ENCODE assay signal across 8 mouse cellular contexts in genomic region chr11:61652686-61653447, GRCm38 (mm10). TPM values are rescaled to one million over a fixed set of nuclear protein-coding genes. Genes with fewer than 3 reads are reported as not detected.
DNase-seq lines count a peak whose midpoint lies in the region; ATAC-seq and TF ChIP-seq lines count a peak whose summit lies in the region.

Grap (plus strand) TSS chr11:61653265.

- H3K4me3 ChIP-seq in forebrain, embryonic 10.5 days: peak within 1 kb of the TSS; percentile 25; the same call in 1 of the 2 replicates
- no peak within 1 kb of the TSS for H3K4me3 ChIP-seq in forebrain, embryonic 14.5 days (ENCODE audit: low read depth, low read length)
- H3K4me3 ChIP-seq in intestine, postnatal 0 days (ENCODE audit: low read depth, low read length): peak within 1 kb of the TSS; percentile 18; the same call in 1 of the 2 replicates
- peak within 1 kb of the TSS; percentile 49 for H3K4me3 ChIP-seq in lung, embryonic 16.5 days (ENCODE audit: low read length)
- no peak within 1 kb of the TSS for H3K4me3 ChIP-seq in forebrain, embryonic 13.5 days

- no peaks in the 10 kb centered on the region for H3K9me3 ChIP-seq in forebrain, embryonic 10.5 days
- no peaks in the 10 kb centered on the region for H3K9me3 ChIP-seq in forebrain, embryonic 14.5 days (replicated peaks; ENCODE audit: control insufficient read depth, low read length)
- H3K9me3 ChIP-seq in intestine, postnatal 0 days (ENCODE audit: control insufficient read depth): no peaks in the 10 kb centered on the region
- no peaks in the 10 kb centered on the region for H3K9me3 ChIP-seq in lung, embryonic 16.5 days (ENCODE audit: control insufficient read depth, low read length)
- no peaks in the 10 kb centered on the region for H3K9me3 ChIP-seq in forebrain, embryonic 13.5 days (replicated peaks)

- H3K27me3 ChIP-seq in forebrain, embryonic 10.5 days (ENCODE audit: poor library complexity, severe bottlenecking): no peaks in the 10 kb centered on the region
- H3K27me3 ChIP-seq in forebrain, embryonic 14.5 days (replicated peaks; ENCODE audit: control insufficient read depth, insufficient read depth, low read length): no peaks in the 10 kb centered on the region
- H3K27me3 ChIP-seq in intestine, postnatal 0 days (replicated peaks; ENCODE audit: control insufficient read depth, insufficient read depth, low read length): no peaks in the 10 kb centered on the region
- no peaks in the 10 kb centered on the region for H3K27me3 ChIP-seq in lung, embryonic 16.5 days (ENCODE audit: control insufficient read depth, insufficient read depth, low read depth, low read length)
- H3K27me3 ChIP-seq in forebrain, embryonic 13.5 days: no peaks in the 10 kb centered on the region

- H3K36me3 ChIP-seq in forebrain, embryonic 10.5 days (replicated peaks): no peaks in the 10 kb centered on the region
- H3K36me3 ChIP-seq in forebrain, embryonic 14.5 days (ENCODE audit: control insufficient read depth, insufficient read depth, low read length): no peaks in the 10 kb centered on the region
- H3K36me3 ChIP-seq in intestine, postnatal 0 days (ENCODE audit: control insufficient read depth, insufficient read depth): no peaks in the 10 kb centered on the region
- H3K36me3 ChIP-seq in lung, embryonic 16.5 days (ENCODE audit: control insufficient read depth, insufficient read depth, low read length): no peaks in the 10 kb centered on the region
- H3K36me3 ChIP-seq in forebrain, embryonic 13.5 days (ENCODE audit: poor library complexity, severe bottlenecking): no peaks in the 10 kb centered on the region

- peak within 1 kb of the TSS; percentile 62; the same call in 1 of the 2 replicates for H3K27ac ChIP-seq in forebrain, embryonic 10.5 days
- no peak within 1 kb of the TSS for H3K27ac ChIP-seq in forebrain, embryonic 14.5 days (ENCODE audit: low read depth, low read length)
- no peak within 1 kb of the TSS for H3K27ac ChIP-seq in intestine, postnatal 0 days (ENCODE audit: low read depth, low read length)
- peak within 1 kb of the TSS; percentile 44 for H3K27ac ChIP-seq in lung, embryonic 16.5 days (ENCODE audit: low read length)
- H3K27ac ChIP-seq in forebrain, embryonic 13.5 days: no peak within 1 kb of the TSS

- no peak for TF ChIP-seq CTCF in intestine, postnatal 0 days (IDR thresholded peaks at IDR 0.05; ENCODE audit: low read depth)

- DNase-seq in forebrain, embryonic 10.5 days (ENCODE audit: extremely low spot score, low spot score): no peak
- no peak for DNase-seq in forebrain, embryonic 14.5 days (ENCODE audit: low spot score)
- DNase-seq in gonadal fat pad, adult 2 months (ENCODE audit: low read depth): no peak
- DNase-seq in thymus, postnatal 14 days: peak; percentile 80
- DNase-seq in layer of hippocampus, adult 8-10 months (ENCODE audit: low spot score in 2 of 2): no peak

- WGBS in forebrain, embryonic 10.5 days: 77% methylated on average over 10 of the region's 10 CpGs
- WGBS in forebrain, embryonic 14.5 days: 78% methylated on average over 10 of the region's 10 CpGs
- WGBS in intestine, postnatal 0 days: 55% methylated on average over 10 of the region's 10 CpGs
- 38% methylated on average over 10 of the region's 10 CpGs for WGBS in lung, embryonic 16.5 days
- 78% methylated on average over 10 of the region's 10 CpGs for WGBS in forebrain, embryonic 13.5 days

- no peaks in the 10 kb centered on the region for H3K4me1 ChIP-seq in forebrain, embryonic 10.5 days
- H3K4me1 ChIP-seq in forebrain, embryonic 14.5 days (ENCODE audit: control insufficient read depth, insufficient read depth, low read length): no peaks in the 10 kb centered on the region
- no peaks in the 10 kb centered on the region for H3K4me1 ChIP-seq in intestine, postnatal 0 days (replicated peaks; ENCODE audit: control insufficient read depth, insufficient read depth, low read length)
- H3K4me1 ChIP-seq in lung, embryonic 16.5 days (replicated peaks; ENCODE audit: control insufficient read depth, insufficient read depth, low read length): no peaks in the 10 kb centered on the region
- H3K4me1 ChIP-seq in forebrain, embryonic 13.5 days: no peaks in the 10 kb centered on the region

- H3K4me2 ChIP-seq in forebrain, embryonic 14.5 days (ENCODE audit: low read length): no peak within 1 kb of the TSS
- H3K4me2 ChIP-seq in intestine, postnatal 0 days (replicated peaks; ENCODE audit: low read depth): peak within 1 kb of the TSS; percentile 13; the same call in 1 of the 2 replicates
- peak within 1 kb of the TSS; percentile 51 for H3K4me2 ChIP-seq in lung, embryonic 16.5 days (ENCODE audit: low read depth, low read length)
- no peak within 1 kb of the TSS for H3K4me2 ChIP-seq in forebrain, embryonic 13.5 days

- no peak for ATAC-seq in forebrain, embryonic 14.5 days
- no peak for ATAC-seq in intestine, postnatal 0 days
- ATAC-seq in lung, embryonic 16.5 days (ENCODE audit: low read depth): peak; percentile 69
- no peak for ATAC-seq in forebrain, embryonic 13.5 days

- no peak within 1 kb of the TSS for H3K9ac ChIP-seq in forebrain, embryonic 14.5 days (ENCODE audit: low read length)
- H3K9ac ChIP-seq in intestine, postnatal 0 days (ENCODE audit: low read depth, low read length): no peak within 1 kb of the TSS
- peak within 1 kb of the TSS; percentile 60 for H3K9ac ChIP-seq in lung, embryonic 16.5 days (ENCODE audit: low read length)
- H3K9ac ChIP-seq in forebrain, embryonic 13.5 days: no peak within 1 kb of the TSS

RNA-seq across cellular contexts. Expression of gene Grap, which starts in this region (rescaled TPM):
- polyA plus RNA-seq in forebrain, embryonic 10.5 days (2016; fragmentation: Nextera tagmentation; extraction: Ambion mirVana): 9.0 and 9.8 TPM in 2 replicates
- 5.6 and 7.7 TPM in 2 replicates for polyA plus RNA-seq in forebrain, embryonic 14.5 days (2014; fragmentation: Nextera tagmentation; extraction: Ambion mirVana)
- 12.1 and 13.6 TPM in 2 replicates for polyA plus RNA-seq in gonadal fat pad, adult 2 months (2012; rRNA removed)
- polyA plus RNA-seq in intestine, postnatal 0 days (2015; fragmentation: Nextera tagmentation; extraction: Ambion mirVana): 3.7 and 3.9 TPM in 2 replicates
- polyA plus RNA-seq in lung, embryonic 16.5 days (2015; fragmentation: Nextera tagmentation; extraction: Ambion mirVana): 43.1 and 49.9 TPM in 2 replicates
- total RNA-seq in layer of hippocampus, adult 8-10 months (2022): 1 to 10 TPM; 4.3 to 6.3 (median 5.2) TPM
- 6.9 and 8.2 TPM in 2 replicates for polyA plus RNA-seq in forebrain, embryonic 13.5 days (2015; fragmentation: Nextera tagmentation; extraction: Ambion mirVana)

Comparison
In these comparisons a context has a peak if more than half of its experiments do, and no peak if none do; other contexts are left out.
1. H3K27ac ChIP-seq: peak in forebrain, embryonic 10.5 days (single experiment) and lung, embryonic 16.5 days (single experiment); none in forebrain, embryonic 14.5 days (single experiment), intestine, postnatal 0 days (single experiment) and forebrain, embryonic 13.5 days (single experiment).
2. H3K4me3 ChIP-seq: peak in forebrain, embryonic 10.5 days (single experiment), intestine, postnatal 0 days (single experiment) and lung, embryonic 16.5 days (single experiment); none in forebrain, embryonic 14.5 days (single experiment) and forebrain, embryonic 13.5 days (single experiment).
3. H3K4me2 ChIP-seq: peak in intestine, postnatal 0 days (single experiment) and lung, embryonic 16.5 days (single experiment); none in forebrain, embryonic 14.5 days (single experiment) and forebrain, embryonic 13.5 days (single experiment).